Mouse (Mus musculus) gastrocnemius, postnatal 25 days (tissue): ENCODE measurements around the gene Ang5. TPM values are rescaled to one million over a fixed set of nuclear protein-coding genes. Genes with fewer than 3 reads are reported as not detected.
A peak's percentile ranks its signal among the peaks of the same experiment; 100 is the strongest.
"Not testable (repeated sequence)": the region's sequence is repeated elsewhere in the genome, so short reads cannot be mapped to it uniquely, and the experiment has no call there.

ENCODE experiments used
- DNase-seq: peaks from one replicate; pipeline ENCODE4 v3.0.0; 2022
- long read RNA-seq, 2 experiments: library from polyadenylated mRNA; stranded (forward); transcript quantifications; one replicate each; pipeline ENCODE4 v2.0.0; 2021
- total RNA-seq, 2 experiments: library from RNA; stranded (reverse); gene quantifications; 1 replicate in 1 of 2; 2 replicates in 1 of 2; pipeline ENCODE4 v1.2.3; 2021

Gene Ang5
- total RNA-seq = not detected
- long read RNA-seq, experiment 1 = 0 reads
- long read RNA-seq, experiment 2 = 0 reads

DNA sequence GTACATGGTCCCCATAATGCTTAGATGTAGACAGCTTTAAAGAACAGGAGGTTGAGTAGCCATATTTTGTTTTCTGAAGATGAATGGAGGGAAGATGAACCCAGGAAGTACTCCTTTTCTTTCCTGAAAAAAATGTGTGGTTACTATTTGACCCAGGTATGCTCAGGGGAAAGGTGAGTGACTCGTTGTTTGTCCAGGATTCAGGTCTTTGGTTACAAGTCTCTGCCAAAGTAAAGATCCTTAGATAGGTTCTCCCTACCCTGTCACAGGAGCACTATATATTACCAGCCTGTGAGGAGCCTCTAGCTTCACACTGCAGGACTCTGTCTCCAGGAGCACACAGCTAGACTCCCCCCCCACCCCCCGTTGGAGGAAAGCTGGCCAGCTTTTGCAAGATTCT lies at the start of gene Ang5:
Ang5 (plus strand) TSS at position 301 of the 400 bp plus-strand sequence.
- not testable (repeated sequence) for DNase-seq

DNA sequence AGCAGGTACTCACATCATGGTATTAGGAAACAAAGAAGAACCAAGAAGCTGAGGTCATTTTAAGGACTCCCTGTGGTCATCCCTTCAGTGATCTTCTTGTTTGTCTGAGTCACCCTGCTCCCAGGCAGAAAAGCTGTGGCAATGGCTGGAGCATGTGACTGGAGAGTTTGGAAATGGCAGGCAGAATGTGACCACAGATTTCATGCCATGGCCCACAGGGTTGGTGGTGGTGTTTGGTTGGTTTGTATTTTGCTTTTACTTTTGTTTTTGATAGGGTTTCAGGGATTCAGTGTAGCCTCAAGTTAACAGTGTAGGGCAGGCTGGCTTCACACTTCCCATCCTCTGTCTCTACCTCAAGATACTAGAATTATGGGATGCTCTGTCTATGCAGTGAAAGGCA lies 38.7 kb upstream of the Ang5 start:
- DNase-seq = not testable (repeated sequence)

DNA sequence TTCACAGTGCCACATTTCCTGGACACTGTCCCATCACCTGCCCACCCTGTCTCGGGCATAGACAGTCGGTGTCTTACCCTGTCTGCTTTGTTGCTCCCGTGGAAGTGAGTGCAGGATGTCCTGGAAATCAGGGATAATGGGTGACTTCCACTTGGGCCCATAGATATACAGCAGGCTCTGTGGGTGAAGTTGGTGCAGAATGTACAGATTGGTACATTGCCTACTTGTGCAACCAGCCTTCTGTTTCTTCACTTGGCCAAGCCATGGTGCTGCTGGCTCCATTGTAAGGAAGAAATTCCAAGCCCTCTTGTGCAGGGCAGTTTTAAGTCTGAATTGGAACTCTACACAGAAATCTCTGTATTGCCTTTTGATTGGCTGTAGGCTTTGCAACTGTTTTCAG lies 33.4 kb upstream of the Ang5 start, which contains the start of gene Ear10:
Ear10 (minus strand) TSS at position 101 of the 400 bp plus-strand sequence.
- DNase-seq = not testable (repeated sequence)

- DNase-seq = peak; percentile 14
Observed at GRCm38 (mm10) chr14:43924688-43925403, 32.0 kb upstream of the Ang5 start, which contains the start of gene Gm8113. TSS of gene Gm8113 (plus strand) at chr14:43925390.

- DNase-seq = not testable (repeated sequence)
Observed at GRCm38 (mm10) chr14:43925404-43925950, 31.4 kb upstream of the Ang5 start.

DNA sequence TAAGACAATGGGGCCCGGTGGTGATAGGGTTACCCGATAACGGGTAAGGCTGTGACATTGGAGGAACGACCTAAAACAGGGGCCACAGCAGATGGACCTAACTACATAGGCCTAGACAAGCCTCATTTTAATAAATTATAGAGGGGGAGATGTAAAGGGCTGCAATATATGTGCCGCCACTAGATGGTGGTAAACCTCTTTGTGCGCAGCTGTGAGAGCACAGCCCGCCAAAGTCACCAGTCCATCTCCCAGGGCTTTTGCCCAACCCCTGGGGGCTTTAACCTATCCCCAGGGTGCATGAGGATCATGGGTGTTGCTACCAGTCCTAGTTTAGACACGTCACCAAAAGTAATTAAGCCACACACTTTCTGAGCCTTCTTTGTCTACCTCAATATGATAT lies 23.9 kb upstream of the Ang5 start:
- not testable (repeated sequence) for DNase-seq

DNA sequence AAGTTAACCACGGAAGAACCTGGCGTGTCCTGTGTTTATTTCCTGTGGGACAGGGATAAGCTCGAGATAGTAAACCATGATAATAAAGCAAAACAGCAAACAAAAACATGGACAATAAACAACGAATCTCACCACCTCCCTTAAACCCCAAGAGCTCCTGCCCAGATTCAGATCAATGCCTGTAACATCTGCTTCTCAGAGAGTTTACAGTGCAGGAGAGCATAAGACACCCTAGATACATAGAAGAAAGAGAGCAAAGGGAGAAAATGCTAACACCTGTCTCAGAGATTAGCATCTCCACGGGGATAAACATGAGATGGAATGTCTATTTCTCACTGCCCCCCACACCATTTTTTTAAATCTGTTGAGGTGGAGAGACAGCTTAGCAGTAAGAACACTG lies 23.5 kb upstream of the Ang5 start:
- DNase-seq = not testable (repeated sequence)

DNA sequence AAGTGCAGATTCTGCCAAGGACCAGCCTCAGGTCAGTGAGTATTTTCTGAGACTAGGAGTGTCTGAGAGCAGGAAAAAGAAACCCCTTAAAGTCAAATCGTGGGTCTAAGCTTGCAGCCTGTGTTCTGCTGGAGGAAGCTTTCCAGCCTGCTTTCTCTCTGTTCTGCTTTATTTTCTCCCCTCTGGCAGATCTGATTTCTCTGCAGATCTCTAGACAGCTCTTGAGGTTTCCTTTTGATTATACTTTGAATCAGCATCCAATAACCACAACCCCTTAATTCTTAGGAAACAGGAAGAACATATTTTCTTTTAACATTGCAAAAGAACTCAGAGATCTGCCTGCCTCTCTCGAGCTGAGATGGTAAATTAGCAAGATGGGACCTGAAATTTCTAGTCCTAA lies 3.5 kb upstream of the Ang5 start:
- not testable (repeated sequence) for DNase-seq

DNA sequence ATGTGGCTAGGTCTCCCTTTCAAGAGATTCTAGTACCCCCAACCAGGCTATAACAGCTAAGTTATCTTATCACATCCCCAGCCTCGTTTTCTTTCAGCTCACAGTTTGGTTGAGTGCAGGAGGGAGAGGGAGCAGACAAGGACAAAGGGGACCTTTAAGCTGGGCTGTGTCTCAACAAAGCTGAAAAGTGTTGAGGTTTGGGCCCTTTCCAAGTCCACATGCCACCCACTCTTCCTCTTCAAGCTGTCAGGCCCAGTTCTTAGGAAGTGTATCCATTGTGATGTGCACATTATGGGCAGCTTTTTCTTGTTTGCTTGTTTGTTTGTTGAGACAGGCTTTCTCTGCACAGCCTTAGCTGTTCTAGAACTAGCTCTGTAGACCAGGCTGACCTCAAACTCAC lies 1.8 kb upstream of the Ang5 start:
- DNase-seq = not testable (repeated sequence)

DNA sequence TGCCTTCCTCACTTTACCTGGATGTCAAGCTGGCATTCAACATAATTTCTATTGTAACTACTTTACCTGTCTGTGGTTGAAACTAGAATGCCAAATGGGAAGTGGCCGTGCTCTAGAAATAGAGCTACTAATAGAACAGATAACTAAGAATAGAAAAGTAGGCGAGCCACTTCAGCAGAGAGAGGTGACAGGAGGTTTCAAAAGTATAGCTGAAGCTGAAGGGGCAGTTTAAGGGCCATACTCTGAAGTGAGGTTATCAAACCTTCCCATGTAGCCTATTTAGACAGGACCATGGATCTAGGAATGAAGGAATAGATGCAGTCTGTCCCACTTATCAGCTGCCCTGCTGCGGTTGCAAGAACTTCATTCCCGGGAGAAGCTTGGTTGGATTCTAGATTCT lies 26.6 kb downstream of the Ang5 start:
- DNase-seq = no peak

- no peak for DNase-seq
Observed at GRCm38 (mm10) chr14:43983897-43984296, 27.0 kb downstream of the Ang5 start.

DNA sequence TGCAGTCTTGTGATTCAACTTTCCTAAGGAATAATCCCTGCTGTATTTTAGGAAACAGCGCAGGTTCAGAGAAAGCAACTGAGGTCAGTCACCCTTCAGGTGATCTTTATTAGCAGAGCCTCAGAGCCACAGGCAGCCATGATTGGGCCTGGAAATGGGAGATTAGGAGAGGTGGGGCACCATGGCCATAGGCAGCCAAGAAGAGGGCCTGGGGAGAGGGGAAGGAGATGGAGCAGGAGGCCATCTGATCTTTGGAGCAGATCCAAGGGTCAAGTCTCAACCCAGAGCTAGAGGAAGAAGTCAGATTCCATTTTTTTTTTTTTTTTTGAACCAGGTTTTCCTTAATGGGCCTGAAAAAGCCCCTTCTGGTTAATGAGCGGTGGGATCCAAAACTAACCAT lies 29.3 kb downstream of the Ang5 start:
- no peak for DNase-seq

GRCm38 (mm10) chr14:43987404-43987803 lies 30.5 kb downstream of the Ang5 start:
- DNase-seq = peak; percentile 25

GRCm38 (mm10) chr14:43998455-43999000 lies 41.7 kb downstream of the Ang5 start:
- DNase-seq = not testable (repeated sequence)

DNA sequence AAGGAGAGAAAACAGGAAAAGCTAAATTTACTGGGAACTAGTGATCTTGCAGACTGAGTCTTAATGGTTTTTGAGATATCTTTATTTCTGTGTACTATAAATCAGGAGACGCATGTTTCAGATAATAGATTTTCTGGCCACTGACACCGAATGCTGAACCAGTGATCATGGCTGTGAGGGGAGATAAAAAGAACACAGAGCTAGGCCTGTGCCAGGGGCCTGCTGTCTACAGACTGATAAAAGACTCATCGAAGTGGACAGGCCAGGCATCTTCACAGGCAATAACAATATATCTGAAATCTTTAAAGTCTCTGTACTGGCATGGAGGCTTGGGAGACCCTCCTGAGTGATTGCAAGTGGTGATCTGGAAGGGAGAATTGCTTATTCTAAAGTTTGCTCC lies 44.7 kb downstream of the Ang5 start:
- DNase-seq = no peak

DNA sequence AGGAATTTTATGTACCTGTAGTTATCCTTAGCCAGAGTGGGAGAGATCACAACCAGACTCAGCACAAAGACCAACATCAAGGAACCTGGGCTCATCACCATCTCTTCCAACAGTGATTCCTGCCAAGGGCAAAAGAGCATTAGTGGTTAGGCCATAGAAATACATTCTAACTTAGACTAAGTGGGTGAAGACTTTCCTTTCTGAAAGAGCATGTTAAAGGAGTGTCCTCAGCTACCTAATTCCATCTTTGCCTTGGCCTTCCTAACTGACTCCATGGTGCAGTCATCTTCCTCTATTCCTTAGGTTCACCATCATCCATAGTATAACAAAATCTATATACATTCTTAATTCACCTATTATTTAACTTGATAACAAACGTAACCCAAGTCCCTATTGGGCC lies 45.3 kb downstream of the Ang5 start, which contains the start of gene Ang6:
Ang6 (minus strand) TSS at position 101 of the 400 bp plus-strand sequence.
- no peak for DNase-seq

GRCm38 (mm10) chr14:44008021-44008420 lies 51.2 kb downstream of the Ang5 start:
- DNase-seq = not testable (repeated sequence)

GRCm38 (mm10) chr14:44009686-44010085 lies 52.8 kb downstream of the Ang5 start:
- not testable (repeated sequence) for DNase-seq

Other genes starting within 250 kb of the Ang5 start
- gene Gm16506, start 229.6 kb upstream of the Ang5 start, total RNA-seq = not detected
- gene Gm6526, start 209.2 kb upstream of the Ang5 start, total RNA-seq = not detected
- gene Gm8180, start 172.3 kb upstream of the Ang5 start, total RNA-seq = not detected
- not detected for gene Ear1, start 81.6 kb upstream of the Ang5 start, total RNA-seq
- not detected for gene Ear10, start 33.5 kb upstream of the Ang5 start, total RNA-seq
- under 1 TPM in 1 of 2 experiments, not detected in 1; 0.28 TPM for gene Gm8113, start 31.7 kb upstream of the Ang5 start, total RNA-seq
- not detected for gene Ang6, start 45.2 kb downstream of the Ang5 start, total RNA-seq
- under 1 TPM in 1 of 2 experiments, not detected in 1; 0.40 TPM for gene Ear2, start 145.6 kb downstream of the Ang5 start, total RNA-seq
- not detected for gene Gm3327, start 166.8 kb downstream of the Ang5 start, total RNA-seq
- not detected for gene Gm8212, start 240.6 kb downstream of the Ang5 start, total RNA-seq